Mouse (Mus musculus) mouse trophoblast stem cell (cell line): ENCODE data around the gene Fads6.

Experiments used
- in situ Hi-C, 2 experiments: fragments of 300-500 bp; cut with MseI, MboI; formaldehyde crosslinking; loops; 2 replicates in 1 of 2; 3 replicates in 1 of 2; pipeline ENCODE4 v1.15.1; 2025

Gene Fads6

GRCm38 (mm10) chr11:115276780-115277603 is 20.5 kb downstream of the Fads6 start, which contains the start of gene Fdxr:
Gene Fdxr, minus strand, starts transcription at chr11:115277050.
- in situ Hi-C loops, result no loop called here

- in situ Hi-C loops, result no loop called here
Observed at GRCm38 (mm10) chr11:115275954-115276353, 21.5 kb downstream of the Fads6 start.

GRCm38 (mm10) chr11:115275509-115275908 is 22.0 kb downstream of the Fads6 start:
- in situ Hi-C loops, result no loop called here

GRCm38 (mm10) chr11:115274771-115275170 is 22.7 kb downstream of the Fads6 start:
- in situ Hi-C loops, result no loop called here

GRCm38 (mm10) chr11:115274178-115274577 is 23.3 kb downstream of the Fads6 start:
- in situ Hi-C loops, result no loop called here

GRCm38 (mm10) chr11:115273735-115274134 is 23.7 kb downstream of the Fads6 start:
- in situ Hi-C loops, result no loop called here

- in situ Hi-C loops, result no loop called here
Observed at GRCm38 (mm10) chr11:115272894-115273498, 24.5 kb downstream of the Fads6 start.

GRCm38 (mm10) chr11:115271481-115271880 is 26.0 kb downstream of the Fads6 start:
- in situ Hi-C loops, result no loop called here

GRCm38 (mm10) chr11:115271052-115271451 is 26.4 kb downstream of the Fads6 start:
- in situ Hi-C loops, result no loop called here

- in situ Hi-C loops, result no loop called here
Observed at GRCm38 (mm10) chr11:115270148-115270861, 27.2 kb downstream of the Fads6 start.

- in situ Hi-C loops, result no loop called here
Observed at GRCm38 (mm10) chr11:115269330-115270066, 28.0 kb downstream of the Fads6 start.

- in situ Hi-C loops, result no loop called here
Observed at GRCm38 (mm10) chr11:115267958-115268357, 29.5 kb downstream of the Fads6 start.

GRCm38 (mm10) chr11:115267061-115267883 is 30.2 kb downstream of the Fads6 start, which contains the start of gene Grin2c:
Gene Grin2c, minus strand, starts transcription at chr11:115267243.
- in situ Hi-C loops, result no loop called here

GRCm38 (mm10) chr11:115266400-115266778 is 31.1 kb downstream of the Fads6 start:
- in situ Hi-C loops, result no loop called here

GRCm38 (mm10) chr11:115265771-115266399 is 31.6 kb downstream of the Fads6 start:
- in situ Hi-C loops, result no loop called here

GRCm38 (mm10) chr11:115264862-115265668 is 32.4 kb downstream of the Fads6 start:
- in situ Hi-C loops, result loop anchor here (5.0 kb wide), 3 partner anchors 58 to 103 kb away; partner anchors contain the start of gene Slc9a3r1 (in 1 of the 2)

- in situ Hi-C loops, result loop anchor here (5.0 kb wide), 3 partner anchors 57 to 102 kb away; partner anchors contain the start of gene Slc9a3r1 (in 1 of the 2)
Observed at GRCm38 (mm10) chr11:115264136-115264861, 33.2 kb downstream of the Fads6 start.

GRCm38 (mm10) chr11:115262954-115263353 is 34.5 kb downstream of the Fads6 start:
- in situ Hi-C loops, result loop anchor here (5.0 kb wide), 3 partner anchors 56 to 101 kb away; partner anchors contain the start of gene Slc9a3r1 (in 1 of the 2)
